Mouse (Mus musculus): ENCODE data around the gene Smurf1. TPM values are rescaled to one million over a fixed set of nuclear protein-coding genes. Genes with fewer than 3 reads are reported as not detected.
A peak's percentile ranks its signal among the peaks of the same experiment; 100 is the strongest.

Smurf1 gene
- polyA plus RNA-seq, 1 experiment from 2014 or later, result 36.0 TPM

GRCm38 (mm10) chr5:144950428-144951051 lies 15.1 kb downstream of the Smurf1 start:
- Histone ChIP-seq H3K4me3 (no peak overlapping the region), H3K9ac (no peak overlapping the region), H3K4me2 (no peak overlapping the region), H3K27me3 (no peaks in the 10 kb centered on the region), H3K4me1 (replicated peaks) (peaks cover 58% of the 10 kb centered on the region), H3K9me3 (no peaks in the 10 kb centered on the region), H3K36me3 (no peaks in the 10 kb centered on the region), H3K27ac (replicated peaks) (no peak overlapping the region)
- ATAC-seq (ENCODE audit: low FRiP score, low read depth), result no peak
- WGBS, result 93% methylated on average over 5 of the region's 5 CpGs

- H3K27me3 ChIP-seq, result no peaks in the 10 kb centered on the region
- no peak for ATAC-seq (ENCODE audit: low FRiP score, low read depth)
- H3K9me3 ChIP-seq, result no peaks in the 10 kb centered on the region
- WGBS, result 84% methylated on average over 4 of the region's 4 CpGs
- no peak overlapping the region for H3K4me3 ChIP-seq
- no peak overlapping the region for H3K4me2 ChIP-seq
- no peak overlapping the region for H3K9ac ChIP-seq
- H3K36me3 ChIP-seq, result no peaks in the 10 kb centered on the region
- peaks cover 55% of the 10 kb centered on the region for H3K4me1 ChIP-seq (replicated peaks)
- H3K27ac ChIP-seq (replicated peaks), result no peak overlapping the region
Measured at GRCm38 (mm10) chr5:144949856-144950255, 15.8 kb downstream of the Smurf1 start.

GRCm38 (mm10) chr5:144948422-144948821 lies 17.2 kb downstream of the Smurf1 start:
- no peak overlapping the region for H3K4me2 ChIP-seq
- peaks cover 42% of the 10 kb centered on the region for H3K4me1 ChIP-seq (replicated peaks)
- WGBS, result 76% methylated on average over 11 of the region's 11 CpGs
- ATAC-seq (ENCODE audit: low FRiP score, low read depth), result no peak
- no peaks in the 10 kb centered on the region for H3K36me3 ChIP-seq
- no peak overlapping the region for H3K9ac ChIP-seq
- no peaks in the 10 kb centered on the region for H3K9me3 ChIP-seq
- H3K27me3 ChIP-seq, result no peaks in the 10 kb centered on the region
- no peak overlapping the region for H3K27ac ChIP-seq (replicated peaks)
- no peak overlapping the region for H3K4me3 ChIP-seq

GRCm38 (mm10) chr5:144948002-144948401 lies 17.6 kb downstream of the Smurf1 start:
- Histone ChIP-seq H3K36me3 (no peaks in the 10 kb centered on the region), H3K4me2 (no peak overlapping the region), H3K9ac (no peak overlapping the region), H3K4me3 (no peak overlapping the region), H3K27me3 (no peaks in the 10 kb centered on the region), H3K27ac (replicated peaks) (no peak overlapping the region), H3K9me3 (no peaks in the 10 kb centered on the region), H3K4me1 (replicated peaks) (peaks cover 38% of the 10 kb centered on the region)
- WGBS, result 81% methylated on average over 1 of the region's 1 CpGs
- ATAC-seq (ENCODE audit: low FRiP score, low read depth), result no peak

- no peak overlapping the region for H3K9ac ChIP-seq
- H3K4me1 ChIP-seq (replicated peaks), result peaks cover 39% of the 10 kb centered on the region
- H3K4me2 ChIP-seq, result no peak overlapping the region
- no peak for ATAC-seq (ENCODE audit: low FRiP score, low read depth)
- no peak overlapping the region for H3K27ac ChIP-seq (replicated peaks)
- H3K27me3 ChIP-seq, result no peaks in the 10 kb centered on the region
- H3K4me3 ChIP-seq, result no peak overlapping the region
- no peaks in the 10 kb centered on the region for H3K9me3 ChIP-seq
- H3K36me3 ChIP-seq, result no peaks in the 10 kb centered on the region
- 70% methylated on average over 4 of the region's 4 CpGs for whole genome bisulfite sequencing
Measured at GRCm38 (mm10) chr5:144946032-144946431, 19.6 kb downstream of the Smurf1 start.

- Histone ChIP-seq H3K9me3 (no peaks in the 10 kb centered on the region), H3K27ac (replicated peaks) (no peak overlapping the region), H3K36me3 (no peaks in the 10 kb centered on the region), H3K9ac (no peak overlapping the region), H3K4me1 (replicated peaks) (peaks cover 44% of the 10 kb centered on the region), H3K27me3 (no peaks in the 10 kb centered on the region), H3K4me3 (no peak overlapping the region), H3K4me2 (no peak overlapping the region)
- WGBS, result 88% methylated on average over 7 of the region's 7 CpGs
- no peak for ATAC-seq (ENCODE audit: low FRiP score, low read depth)
Measured at GRCm38 (mm10) chr5:144944932-144945331, 20.7 kb downstream of the Smurf1 start.

- ATAC-seq (ENCODE audit: low FRiP score, low read depth), result no peak
Measured at GRCm38 (mm10) chr5:144944370-144944769, 21.3 kb downstream of the Smurf1 start.

GRCm38 (mm10) chr5:144943346-144943745 lies 22.3 kb downstream of the Smurf1 start:
- 91% methylated on average over 6 of the region's 6 CpGs for WGBS

More at GRCm38 (mm10) chr5:144944370-144944769, 21.3 kb downstream of the Smurf1 start:
- H3K9me3 ChIP-seq, result no peaks in the 10 kb centered on the region
- H3K4me3 ChIP-seq, result no peak overlapping the region
- no peak overlapping the region for H3K27ac ChIP-seq (replicated peaks)
- H3K9ac ChIP-seq, result no peak overlapping the region
- H3K36me3 ChIP-seq, result no peaks in the 10 kb centered on the region
- H3K4me2 ChIP-seq, result no peak overlapping the region
- H3K4me1 ChIP-seq (replicated peaks), result peaks cover 40% of the 10 kb centered on the region
- no peaks in the 10 kb centered on the region for H3K27me3 ChIP-seq
- 87% methylated on average over 4 of the region's 4 CpGs for WGBS

GRCm38 (mm10) chr5:144942431-144942830 lies 23.2 kb downstream of the Smurf1 start:
- Histone ChIP-seq H3K9ac (no peak overlapping the region), H3K9me3 (no peaks in the 10 kb centered on the region), H3K36me3 (no peaks in the 10 kb centered on the region), H3K4me2 (no peak overlapping the region), H3K4me1 (replicated peaks) (peaks cover 30% of the 10 kb centered on the region), H3K4me3 (no peak overlapping the region), H3K27me3 (no peaks in the 10 kb centered on the region), H3K27ac (replicated peaks) (no peak overlapping the region)
- WGBS, result 76% methylated on average over 9 of the region's 9 CpGs
- ATAC-seq (ENCODE audit: low FRiP score, low read depth), result no peak

More at GRCm38 (mm10) chr5:144943346-144943745, 22.3 kb downstream of the Smurf1 start:
- no peak overlapping the region for H3K27ac ChIP-seq (replicated peaks)
- no peaks in the 10 kb centered on the region for H3K27me3 ChIP-seq
- H3K9ac ChIP-seq, result no peak overlapping the region
- no peak for ATAC-seq (ENCODE audit: low FRiP score, low read depth)
- H3K4me2 ChIP-seq, result no peak overlapping the region
- peaks cover 35% of the 10 kb centered on the region for H3K4me1 ChIP-seq (replicated peaks)
- H3K36me3 ChIP-seq, result no peaks in the 10 kb centered on the region
- no peak overlapping the region for H3K4me3 ChIP-seq
- no peaks in the 10 kb centered on the region for H3K9me3 ChIP-seq

- H3K36me3 ChIP-seq, result no peaks in the 10 kb centered on the region
- peak; percentile 38; the same call in 1 of the 2 replicates for ATAC-seq (ENCODE audit: low FRiP score, low read depth)
- peak overlapping the region; percentile 52 for H3K27ac ChIP-seq (replicated peaks)
- no peaks in the 10 kb centered on the region for H3K27me3 ChIP-seq
- no peaks in the 10 kb centered on the region for H3K9me3 ChIP-seq
- WGBS, result 52% methylated on average over 3 of the region's 3 CpGs
- no peak overlapping the region for H3K4me3 ChIP-seq
- peaks cover 34% of the 10 kb centered on the region for H3K4me1 ChIP-seq (replicated peaks)
- H3K9ac ChIP-seq, result no peak overlapping the region
- 0 out of 2 replicates have a peak overlapping the region, but pooled peaks have one; percentile 0 for H3K4me2 ChIP-seq
Measured at GRCm38 (mm10) chr5:144940904-144941303, 24.7 kb downstream of the Smurf1 start.

GRCm38 (mm10) chr5:144937304-144937703 lies 28.3 kb downstream of the Smurf1 start:
- H3K36me3 ChIP-seq, result no peaks in the 10 kb centered on the region
- no peak overlapping the region for H3K4me2 ChIP-seq
- no peak overlapping the region for H3K4me3 ChIP-seq
- H3K27ac ChIP-seq (replicated peaks), result no peak overlapping the region
- ATAC-seq (ENCODE audit: low FRiP score, low read depth), result no peak
- WGBS, result 88% methylated on average over 2 of the region's 2 CpGs
- H3K9me3 ChIP-seq, result no peaks in the 10 kb centered on the region
- H3K27me3 ChIP-seq, result no peaks in the 10 kb centered on the region
- H3K4me1 ChIP-seq (replicated peaks), result peaks cover 36% of the 10 kb centered on the region
- H3K9ac ChIP-seq, result no peak overlapping the region

- H3K9me3 ChIP-seq, result no peaks in the 10 kb centered on the region
- H3K36me3 ChIP-seq, result no peaks in the 10 kb centered on the region
- peaks cover 33% of the 10 kb centered on the region for H3K4me1 ChIP-seq (replicated peaks)
- no peak overlapping the region for H3K4me3 ChIP-seq
- no peak overlapping the region for H3K27ac ChIP-seq (replicated peaks)
- WGBS, result 77% methylated on average over 4 of the region's 4 CpGs
- H3K27me3 ChIP-seq, result no peaks in the 10 kb centered on the region
- ATAC-seq (ENCODE audit: low FRiP score, low read depth), result no peak
- no peak overlapping the region for H3K4me2 ChIP-seq
- no peak overlapping the region for H3K9ac ChIP-seq
Measured at GRCm38 (mm10) chr5:144933486-144933885, 32.2 kb downstream of the Smurf1 start.

GRCm38 (mm10) chr5:144931841-144932240 lies 33.8 kb downstream of the Smurf1 start:
- Histone ChIP-seq H3K4me3 (no peak overlapping the region), H3K27me3 (no peaks in the 10 kb centered on the region), H3K36me3 (no peaks in the 10 kb centered on the region), H3K4me2 (no peak overlapping the region), H3K9ac (no peak overlapping the region), H3K9me3 (no peaks in the 10 kb centered on the region), H3K27ac (replicated peaks) (no peak overlapping the region), H3K4me1 (replicated peaks) (peaks cover 33% of the 10 kb centered on the region)
- WGBS, result 93% methylated on average over 5 of the region's 5 CpGs
- ATAC-seq (ENCODE audit: low FRiP score, low read depth), result no peak

Data from hindbrain, embryonic 15.5 days (tissue).